ENCODE assay signal across 8 mouse cellular contexts in the genomic region with DNA sequence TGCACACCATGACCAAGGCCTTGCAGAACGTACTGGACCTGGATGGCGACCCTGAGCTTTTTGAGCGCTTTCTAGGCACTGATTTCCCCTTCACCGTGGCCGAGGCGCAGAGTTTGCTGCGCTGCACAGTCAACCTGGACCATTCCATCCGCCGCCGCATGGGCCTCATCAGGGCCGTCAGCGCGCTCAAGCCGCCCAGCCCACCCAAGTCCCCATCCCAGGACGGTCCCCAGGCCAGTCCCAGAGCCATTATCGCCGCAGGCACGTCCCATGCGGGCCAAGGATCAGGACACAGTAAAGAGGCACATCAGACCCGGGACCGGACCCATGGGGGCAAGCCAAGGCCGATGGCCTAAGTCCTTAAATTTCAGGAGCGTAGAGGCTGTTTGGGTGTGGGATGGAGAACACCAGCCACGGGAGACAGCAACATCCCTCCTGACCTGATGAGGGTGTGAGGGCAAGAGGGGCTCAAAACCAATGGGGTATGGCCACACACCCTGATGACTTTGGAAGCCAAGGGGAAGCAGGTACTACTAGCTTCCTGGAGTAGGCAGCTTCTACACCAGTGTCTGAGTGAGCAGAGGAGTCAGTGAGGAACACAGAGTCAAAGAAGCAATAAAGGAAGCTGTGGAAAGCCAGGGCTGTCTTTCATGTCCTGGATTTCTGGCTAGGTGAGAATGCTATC. TPM values are rescaled to one million over a fixed set of nuclear protein-coding genes. Genes with fewer than 3 reads are reported as not detected.
DNase-seq lines count a peak whose midpoint lies in the region; ATAC-seq and TF ChIP-seq lines count a peak whose summit lies in the region.

No protein-coding gene starts in this region.

- peak; percentile 16; the same call in 1 of the 2 replicates for ATAC-seq in lung, embryonic 16.5 days (ENCODE audit: low read depth)
- ATAC-seq in forebrain, embryonic 15.5 days (replicated peaks): peak; percentile 44
- peak; percentile 23; the same call in 1 of the 2 replicates for ATAC-seq in limb, embryonic 14.5 days (ENCODE audit: low FRiP score, low read depth)
- no peak for ATAC-seq in stomach, embryonic 14.5 days (ENCODE audit: insufficient number of reproducible peaks, insufficient read depth, low FRiP score, low read depth)

- DNase-seq in lung, postnatal 14 days: no peak
- no peak for DNase-seq in limb, embryonic 14.5 days (ENCODE audit: low spot score)
- no peak for DNase-seq in layer of hippocampus, postnatal 10 days (ENCODE audit: low spot score in 2 of 2)
- no peak for DNase-seq in cerebellum, adult 11-12 months
- no peak for DNase-seq in kidney, postnatal 25 days

- H3K36me3 ChIP-seq in lung, embryonic 16.5 days (ENCODE audit: control insufficient read depth, insufficient read depth, low read length): no peaks in the 10 kb centered on the region
- peaks cover under 1% of the 10 kb centered on the region; the same call in 1 of the 2 replicates for H3K36me3 ChIP-seq in forebrain, embryonic 15.5 days
- peaks cover 6% of the 10 kb centered on the region; the same call in 1 of the 2 replicates for H3K36me3 ChIP-seq in limb, embryonic 14.5 days (ENCODE audit: control insufficient read depth, insufficient read depth, low read length)
- peaks cover 3% of the 10 kb centered on the region; the same call in 1 of the 2 replicates for H3K36me3 ChIP-seq in stomach, embryonic 14.5 days (ENCODE audit: control insufficient read depth, insufficient read depth, low read length)

- peaks cover 58% of the 10 kb centered on the region for H3K27me3 ChIP-seq in lung, embryonic 16.5 days (ENCODE audit: control insufficient read depth, insufficient read depth, low read depth, low read length)
- peaks cover 56% of the 10 kb centered on the region for H3K27me3 ChIP-seq in forebrain, embryonic 15.5 days
- H3K27me3 ChIP-seq in limb, embryonic 14.5 days (ENCODE audit: control insufficient read depth, insufficient read depth, low read length): peaks cover 60% of the 10 kb centered on the region
- H3K27me3 ChIP-seq in stomach, embryonic 14.5 days (ENCODE audit: control insufficient read depth, insufficient read depth, low read length): peaks cover 47% of the 10 kb centered on the region

- peak overlapping the region; percentile 51 for H3K9ac ChIP-seq in lung, embryonic 16.5 days (ENCODE audit: low read length)
- peak overlapping the region; percentile 51 for H3K9ac ChIP-seq in forebrain, embryonic 15.5 days (replicated peaks)
- peak overlapping the region; percentile 36; the same call in 1 of the 2 replicates for H3K9ac ChIP-seq in limb, embryonic 14.5 days (ENCODE audit: low read depth, low read length, severe bottlenecking)
- 0 out of 2 replicates have a peak overlapping the region, but pooled peaks have one; percentile 18 for H3K9ac ChIP-seq in stomach, embryonic 14.5 days (replicated peaks; ENCODE audit: low read depth, low read length)

- 12% methylated on average over 24 of the region's 24 CpGs for WGBS in lung, embryonic 16.5 days
- WGBS in forebrain, embryonic 15.5 days: 14% methylated on average over 24 of the region's 24 CpGs
- WGBS in limb, embryonic 14.5 days: 11% methylated on average over 20 of the region's 24 CpGs
- WGBS in stomach, embryonic 14.5 days: 18% methylated on average over 24 of the region's 24 CpGs

- H3K4me2 ChIP-seq in lung, embryonic 16.5 days (ENCODE audit: low read depth, low read length): peak overlapping the region; percentile 68
- H3K4me2 ChIP-seq in forebrain, embryonic 15.5 days (replicated peaks): peak overlapping the region; percentile 93
- peak overlapping the region; percentile 78 for H3K4me2 ChIP-seq in limb, embryonic 14.5 days (replicated peaks; ENCODE audit: low read depth, low read length, severe bottlenecking)
- peak overlapping the region; percentile 90 for H3K4me2 ChIP-seq in stomach, embryonic 14.5 days (replicated peaks; ENCODE audit: low read depth, low read length)

- no peak for TF ChIP-seq POLR2A in limb, embryonic 14.5 days (IDR thresholded peaks at IDR 0.05; ENCODE audit: borderline replicate concordance, extremely low read depth, insufficient read depth, insufficient read length)

- H3K9me3 ChIP-seq in lung, embryonic 16.5 days (ENCODE audit: control insufficient read depth, low read length): no peaks in the 10 kb centered on the region
- H3K9me3 ChIP-seq in forebrain, embryonic 15.5 days: no peaks in the 10 kb centered on the region
- no peaks in the 10 kb centered on the region for H3K9me3 ChIP-seq in limb, embryonic 14.5 days (ENCODE audit: control insufficient read depth, low read length)
- no peaks in the 10 kb centered on the region for H3K9me3 ChIP-seq in stomach, embryonic 14.5 days (ENCODE audit: control insufficient read depth, low read depth, low read length)

- H3K4me3 ChIP-seq in lung, embryonic 16.5 days (ENCODE audit: low read length): peak overlapping the region; percentile 44
- H3K4me3 ChIP-seq in forebrain, embryonic 15.5 days: peak overlapping the region; percentile 45
- peak overlapping the region; percentile 42 for H3K4me3 ChIP-seq in limb, embryonic 14.5 days (replicated peaks; ENCODE audit: low read length)
- H3K4me3 ChIP-seq in stomach, embryonic 14.5 days (ENCODE audit: low read depth, low read length): peak overlapping the region; percentile 37

- peaks cover 22% of the 10 kb centered on the region for H3K4me1 ChIP-seq in lung, embryonic 16.5 days (replicated peaks; ENCODE audit: control insufficient read depth, insufficient read depth, low read length)
- H3K4me1 ChIP-seq in forebrain, embryonic 15.5 days: peaks cover 20% of the 10 kb centered on the region
- H3K4me1 ChIP-seq in limb, embryonic 14.5 days (ENCODE audit: control insufficient read depth, insufficient read depth, low read length): peaks cover 16% of the 10 kb centered on the region
- peaks cover 17% of the 10 kb centered on the region for H3K4me1 ChIP-seq in stomach, embryonic 14.5 days (ENCODE audit: control insufficient read depth, insufficient read depth, low read length)

- H3K27ac ChIP-seq in lung, embryonic 16.5 days (ENCODE audit: low read length): no peak overlapping the region
- no peak overlapping the region for H3K27ac ChIP-seq in forebrain, embryonic 15.5 days (replicated peaks)
- no peak overlapping the region for H3K27ac ChIP-seq in limb, embryonic 14.5 days (replicated peaks; ENCODE audit: low read depth, low read length)
- H3K27ac ChIP-seq in stomach, embryonic 14.5 days (ENCODE audit: low read length): no peak overlapping the region

RNA-seq across cellular contexts. Expression of a gene that starts 6.9 kb away (rescaled TPM):
- 0.16 TPM in 1 of 2 replicates, not detected in the other for polyA plus RNA-seq in lung, embryonic 16.5 days (2015; fragmentation: Nextera tagmentation; extraction: Ambion mirVana)
- 0.66 and 0.75 TPM in 2 replicates for polyA plus RNA-seq in forebrain, embryonic 15.5 days (2015; fragmentation: Nextera tagmentation; extraction: Ambion mirVana)
- polyA plus RNA-seq in limb, embryonic 14.5 days (2012; rRNA removed): 0.29 and 0.36 TPM in 2 replicates
- polyA plus RNA-seq in limb, embryonic 14.5 days (2014; fragmentation: Nextera tagmentation; extraction: Ambion mirVana): 0.17 and 0.22 TPM in 2 replicates
- polyA plus RNA-seq in stomach, embryonic 14.5 days (2014; fragmentation: Nextera tagmentation; extraction: Ambion mirVana): not detected in 2 replicates
- 1 to 10 TPM in 1 of 2 experiments, under 1 TPM in 1; 0.94 to 1.0 TPM for total RNA-seq in layer of hippocampus, postnatal 10 days (2021)

RNA-seq across cellular contexts. Expression of a gene that starts 16.4 kb away (rescaled TPM):
- 104 and 111 TPM in 2 replicates for polyA plus RNA-seq in lung, embryonic 16.5 days (2015; fragmentation: Nextera tagmentation; extraction: Ambion mirVana)
- 35.3 and 43.0 TPM in 2 replicates for polyA plus RNA-seq in forebrain, embryonic 15.5 days (2015; fragmentation: Nextera tagmentation; extraction: Ambion mirVana)
- 58.0 and 71.6 TPM in 2 replicates for polyA plus RNA-seq in limb, embryonic 14.5 days (2012; rRNA removed)
- 70.2 and 79.8 TPM in 2 replicates for polyA plus RNA-seq in limb, embryonic 14.5 days (2014; fragmentation: Nextera tagmentation; extraction: Ambion mirVana)
- 83.4 and 89.0 TPM in 2 replicates for polyA plus RNA-seq in stomach, embryonic 14.5 days (2014; fragmentation: Nextera tagmentation; extraction: Ambion mirVana)
- 10 to 100 TPM; 22.3 to 24.6 TPM for total RNA-seq in layer of hippocampus, postnatal 10 days (2021)

RNA-seq across cellular contexts. Expression of a gene that starts 16.4 kb away (rescaled TPM):
- polyA plus RNA-seq in lung, embryonic 16.5 days (2015; fragmentation: Nextera tagmentation; extraction: Ambion mirVana): 1.4 TPM in 2 replicates
- 4.9 and 5.4 TPM in 2 replicates for polyA plus RNA-seq in forebrain, embryonic 15.5 days (2015; fragmentation: Nextera tagmentation; extraction: Ambion mirVana)
- 6.2 and 8.8 TPM in 2 replicates for polyA plus RNA-seq in limb, embryonic 14.5 days (2012; rRNA removed)
- 1.2 and 1.3 TPM in 2 replicates for polyA plus RNA-seq in limb, embryonic 14.5 days (2014; fragmentation: Nextera tagmentation; extraction: Ambion mirVana)
- 0.74 and 1.3 TPM in 2 replicates for polyA plus RNA-seq in stomach, embryonic 14.5 days (2014; fragmentation: Nextera tagmentation; extraction: Ambion mirVana)
- total RNA-seq in layer of hippocampus, postnatal 10 days (2021): 1 to 10 TPM; 6.9 to 8.2 TPM

RNA-seq across cellular contexts. Expression of a gene that starts 38.3 kb away (rescaled TPM):
- polyA plus RNA-seq in lung, embryonic 16.5 days (2015; fragmentation: Nextera tagmentation; extraction: Ambion mirVana): 18.3 and 21.4 TPM in 2 replicates
- polyA plus RNA-seq in forebrain, embryonic 15.5 days (2015; fragmentation: Nextera tagmentation; extraction: Ambion mirVana): 37.8 and 40.5 TPM in 2 replicates
- polyA plus RNA-seq in limb, embryonic 14.5 days (2012; rRNA removed): 84.9 and 118 TPM in 2 replicates
- 5.6 and 6.4 TPM in 2 replicates for polyA plus RNA-seq in limb, embryonic 14.5 days (2014; fragmentation: Nextera tagmentation; extraction: Ambion mirVana)
- polyA plus RNA-seq in stomach, embryonic 14.5 days (2014; fragmentation: Nextera tagmentation; extraction: Ambion mirVana): 6.3 and 7.1 TPM in 2 replicates
- total RNA-seq in layer of hippocampus, postnatal 10 days (2021): 10 to 100 TPM; 82.0 to 83.6 TPM

RNA-seq across cellular contexts. Expression of a gene that starts 52.5 kb away (rescaled TPM):
- 0.40 and 0.57 TPM in 2 replicates for polyA plus RNA-seq in lung, embryonic 16.5 days (2015; fragmentation: Nextera tagmentation; extraction: Ambion mirVana)
- polyA plus RNA-seq in forebrain, embryonic 15.5 days (2015; fragmentation: Nextera tagmentation; extraction: Ambion mirVana): 0.19 and 0.57 TPM in 2 replicates
- 2.2 and 2.7 TPM in 2 replicates for polyA plus RNA-seq in limb, embryonic 14.5 days (2012; rRNA removed)
- polyA plus RNA-seq in limb, embryonic 14.5 days (2014; fragmentation: Nextera tagmentation; extraction: Ambion mirVana): 0.68 and 1.8 TPM in 2 replicates
- 1.2 and 2.1 TPM in 2 replicates for polyA plus RNA-seq in stomach, embryonic 14.5 days (2014; fragmentation: Nextera tagmentation; extraction: Ambion mirVana)
- not detected for total RNA-seq in layer of hippocampus, postnatal 10 days (2021)
